Mouse (Mus musculus): ENCODE measurements around the gene Cacng6. TPM values are rescaled to one million over a fixed set of nuclear protein-coding genes. Genes with fewer than 3 reads are reported as not detected.
A peak's percentile ranks its signal among the peaks of the same experiment; 100 is the strongest.

Cacng6 gene
- polyA plus RNA-seq, 1 experiment, result not detected

GRCm38 (mm10) chr7:3415378-3415777 is 8.6 kb upstream of the Cacng6 start:
- no peak overlapping the region for H3K27ac ChIP-seq (ENCODE audit: insufficient read depth, low read depth, low read length)
- peak overlapping the region; percentile 61 for H3K4me3 ChIP-seq (ENCODE audit: insufficient read depth, low read length)
- TF ChIP-seq CTCF (IDR thresholded peaks at IDR 0.05; ENCODE audit: low read depth, low read length), result no peak
- TF ChIP-seq POLR2A (IDR thresholded peaks at IDR 0.05; ENCODE audit: borderline replicate concordance, low read depth, low read length), result no peak
- peaks cover 22% of the 10 kb centered on the region for H3K4me1 ChIP-seq (ENCODE audit: control insufficient read depth, insufficient read depth, low read length)

- TF ChIP-seq POLR2A (IDR thresholded peaks at IDR 0.05; ENCODE audit: borderline replicate concordance, low read depth, low read length), result no peak
- TF ChIP-seq CTCF (IDR thresholded peaks at IDR 0.05; ENCODE audit: low read depth, low read length), result no peak
- Histone ChIP-seq H3K4me1 (ENCODE audit: control insufficient read depth, insufficient read depth, low read length) (peaks cover 5% of the 10 kb centered on the region), H3K27ac (ENCODE audit: insufficient read depth, low read depth, low read length) (no peak overlapping the region), H3K4me3 (ENCODE audit: insufficient read depth, low read length) (no peak overlapping the region)
These were observed 4.1 kb upstream of the Cacng6 start for GRCm38 (mm10) chr7:3419941-3420340.

- TF ChIP-seq POLR2A (IDR thresholded peaks at IDR 0.05; ENCODE audit: borderline replicate concordance, low read depth, low read length), result no peak
- TF ChIP-seq CTCF (IDR thresholded peaks at IDR 0.05; ENCODE audit: low read depth, low read length), result no peak
- Histone ChIP-seq H3K4me3 (ENCODE audit: insufficient read depth, low read length) (no peak overlapping the region), H3K4me1 (ENCODE audit: control insufficient read depth, insufficient read depth, low read length) (peaks cover 5% of the 10 kb centered on the region), H3K27ac (ENCODE audit: insufficient read depth, low read depth, low read length) (no peak overlapping the region)
These were observed 3.5 kb upstream of the Cacng6 start for GRCm38 (mm10) chr7:3420466-3420865.

- Histone ChIP-seq H3K27ac (ENCODE audit: insufficient read depth, low read depth, low read length) (no peak overlapping the region), H3K4me1 (ENCODE audit: control insufficient read depth, insufficient read depth, low read length) (peaks cover 5% of the 10 kb centered on the region), H3K4me3 (ENCODE audit: insufficient read depth, low read length) (no peak overlapping the region)
- no peak for TF ChIP-seq POLR2A (IDR thresholded peaks at IDR 0.05; ENCODE audit: borderline replicate concordance, low read depth, low read length)
- no peak for TF ChIP-seq CTCF (IDR thresholded peaks at IDR 0.05; ENCODE audit: low read depth, low read length)
These were observed 2.7 kb upstream of the Cacng6 start for GRCm38 (mm10) chr7:3421297-3421696.

GRCm38 (mm10) chr7:3422051-3422450 is 1.9 kb upstream of the Cacng6 start:
- TF ChIP-seq CTCF (IDR thresholded peaks at IDR 0.05; ENCODE audit: low read depth, low read length), result no peak
- TF ChIP-seq POLR2A (IDR thresholded peaks at IDR 0.05; ENCODE audit: borderline replicate concordance, low read depth, low read length), result no peak
- H3K4me3 ChIP-seq (ENCODE audit: insufficient read depth, low read length), result no peak overlapping the region

GRCm38 (mm10) chr7:3423430-3423829 is 565 bp upstream of the Cacng6 start:
- Histone ChIP-seq H3K4me1 (ENCODE audit: control insufficient read depth, insufficient read depth, low read length) (peaks cover 14% of the 10 kb centered on the region), H3K27ac (ENCODE audit: insufficient read depth, low read depth, low read length) (no peak overlapping the region), H3K4me3 (ENCODE audit: insufficient read depth, low read length) (no peak overlapping the region)
- TF ChIP-seq CTCF (IDR thresholded peaks at IDR 0.05; ENCODE audit: low read depth, low read length) (no peak), POLR2A (IDR thresholded peaks at IDR 0.05; ENCODE audit: borderline replicate concordance, low read depth, low read length) (no peak)

More at GRCm38 (mm10) chr7:3422051-3422450, 1.9 kb upstream of the Cacng6 start:
- Histone ChIP-seq H3K27ac (ENCODE audit: insufficient read depth, low read depth, low read length) (no peak overlapping the region), H3K4me1 (ENCODE audit: control insufficient read depth, insufficient read depth, low read length) (peaks cover 8% of the 10 kb centered on the region)

- Histone ChIP-seq H3K4me1 (ENCODE audit: control insufficient read depth, insufficient read depth, low read length) (peaks cover 14% of the 10 kb centered on the region), H3K27ac (ENCODE audit: insufficient read depth, low read depth, low read length) (no peak overlapping the region), H3K4me3 (ENCODE audit: insufficient read depth, low read length) (no peak overlapping the region)
- TF ChIP-seq POLR2A (IDR thresholded peaks at IDR 0.05; ENCODE audit: borderline replicate concordance, low read depth, low read length) (no peak), CTCF (IDR thresholded peaks at IDR 0.05; ENCODE audit: low read depth, low read length) (no peak)
These were observed 1.1 kb downstream of the Cacng6 start for GRCm38 (mm10) chr7:3425141-3425540.

GRCm38 (mm10) chr7:3430161-3430560 is 6.2 kb downstream of the Cacng6 start:
- TF ChIP-seq CTCF (IDR thresholded peaks at IDR 0.05; ENCODE audit: low read depth, low read length) (no peak), POLR2A (IDR thresholded peaks at IDR 0.05; ENCODE audit: borderline replicate concordance, low read depth, low read length) (no peak)
- Histone ChIP-seq H3K4me3 (ENCODE audit: insufficient read depth, low read length) (no peak overlapping the region), H3K4me1 (ENCODE audit: control insufficient read depth, insufficient read depth, low read length) (peaks cover 9% of the 10 kb centered on the region), H3K27ac (ENCODE audit: insufficient read depth, low read depth, low read length) (no peak overlapping the region)

GRCm38 (mm10) chr7:3432066-3432465 is 8.1 kb downstream of the Cacng6 start:
- Histone ChIP-seq H3K27ac (ENCODE audit: insufficient read depth, low read depth, low read length) (no peak overlapping the region), H3K4me1 (ENCODE audit: control insufficient read depth, insufficient read depth, low read length) (peaks cover 6% of the 10 kb centered on the region), H3K4me3 (ENCODE audit: insufficient read depth, low read length) (no peak overlapping the region)
- TF ChIP-seq POLR2A (IDR thresholded peaks at IDR 0.05; ENCODE audit: borderline replicate concordance, low read depth, low read length) (no peak), CTCF (IDR thresholded peaks at IDR 0.05; ENCODE audit: low read depth, low read length) (no peak)

GRCm38 (mm10) chr7:3437941-3438340 is 13.9 kb downstream of the Cacng6 start:
- TF ChIP-seq POLR2A (IDR thresholded peaks at IDR 0.05; ENCODE audit: borderline replicate concordance, low read depth, low read length) (no peak), CTCF (IDR thresholded peaks at IDR 0.05; ENCODE audit: low read depth, low read length) (no peak)
- H3K27ac ChIP-seq (ENCODE audit: insufficient read depth, low read depth, low read length), result no peak overlapping the region

GRCm38 (mm10) chr7:3439984-3440383 is 16.0 kb downstream of the Cacng6 start:
- H3K27ac ChIP-seq (ENCODE audit: insufficient read depth, low read depth, low read length), result no peak overlapping the region
- peaks cover 18% of the 10 kb centered on the region for H3K4me1 ChIP-seq (ENCODE audit: control insufficient read depth, insufficient read depth, low read length)
- no peak overlapping the region for H3K4me3 ChIP-seq (ENCODE audit: insufficient read depth, low read length)
- TF ChIP-seq CTCF (IDR thresholded peaks at IDR 0.05; ENCODE audit: low read depth, low read length) (no peak), POLR2A (IDR thresholded peaks at IDR 0.05; ENCODE audit: borderline replicate concordance, low read depth, low read length) (no peak)

More at GRCm38 (mm10) chr7:3437941-3438340, 13.9 kb downstream of the Cacng6 start:
- peaks cover 13% of the 10 kb centered on the region for H3K4me1 ChIP-seq (ENCODE audit: control insufficient read depth, insufficient read depth, low read length)
- H3K4me3 ChIP-seq (ENCODE audit: insufficient read depth, low read length), result no peak overlapping the region
